Mouse (Mus musculus): ENCODE measurements around the gene Pou2f3.
A peak's percentile ranks its signal among the peaks of the same experiment; 100 is the strongest.

Pou2f3 gene

GRCm38 (mm10) chr9:43210190-43210682 is at the start of gene Pou2f3:
TSS of gene Pou2f3 (minus strand) at chr9:43210369.
- peak; percentile 74 for DNase-seq

- DNase-seq: peak; percentile 56
Measured at GRCm38 (mm10) chr9:43253271-43253681, 43.1 kb upstream of the Pou2f3 start.

GRCm38 (mm10) chr9:43252790-43253189 is 42.6 kb upstream of the Pou2f3 start:
- no peak for DNase-seq

- no peak for DNase-seq
Measured at GRCm38 (mm10) chr9:43251786-43252185, 41.6 kb upstream of the Pou2f3 start.

GRCm38 (mm10) chr9:43246738-43247180 is 36.6 kb upstream of the Pou2f3 start:
- DNase-seq: no peak

- DNase-seq: no peak
Measured at GRCm38 (mm10) chr9:43245801-43246570, 35.8 kb upstream of the Pou2f3 start.

GRCm38 (mm10) chr9:43242432-43242831 is 32.3 kb upstream of the Pou2f3 start:
- DNase-seq: no peak

- no peak for DNase-seq
Measured at GRCm38 (mm10) chr9:43241970-43242369, 31.8 kb upstream of the Pou2f3 start.

GRCm38 (mm10) chr9:43241291-43241690 is 31.1 kb upstream of the Pou2f3 start:
- no peak for DNase-seq

GRCm38 (mm10) chr9:43240594-43240900 is 30.4 kb upstream of the Pou2f3 start:
- DNase-seq: no peak

GRCm38 (mm10) chr9:43239712-43240593 is 29.8 kb upstream of the Pou2f3 start, which contains the start of gene Oaf:
TSS of gene Oaf (minus strand) at chr9:43239911.
- peak; percentile 95 for DNase-seq

GRCm38 (mm10) chr9:43238631-43239545 is 28.7 kb upstream of the Pou2f3 start:
- peak; percentile 41 for DNase-seq

- DNase-seq: no peak
Measured at GRCm38 (mm10) chr9:43238167-43238566, 28.0 kb upstream of the Pou2f3 start.

GRCm38 (mm10) chr9:43237111-43237775 is 27.1 kb upstream of the Pou2f3 start:
- no peak for DNase-seq

GRCm38 (mm10) chr9:43236576-43236975 is 26.4 kb upstream of the Pou2f3 start:
- no peak for DNase-seq

- DNase-seq: no peak
Measured at GRCm38 (mm10) chr9:43236106-43236505, 25.9 kb upstream of the Pou2f3 start.

- DNase-seq: peak; percentile 87
Measured at GRCm38 (mm10) chr9:43235336-43235735, 25.2 kb upstream of the Pou2f3 start.

GRCm38 (mm10) chr9:43234496-43234895 is 24.3 kb upstream of the Pou2f3 start:
- DNase-seq: no peak

GRCm38 (mm10) chr9:43233515-43233914 is 23.3 kb upstream of the Pou2f3 start:
- DNase-seq: no peak

- DNase-seq: no peak
Measured at GRCm38 (mm10) chr9:43233044-43233443, 22.9 kb upstream of the Pou2f3 start.

GRCm38 (mm10) chr9:43232286-43232685 is 22.1 kb upstream of the Pou2f3 start:
- no peak for DNase-seq

GRCm38 (mm10) chr9:43231805-43232204 is 21.6 kb upstream of the Pou2f3 start:
- no peak for DNase-seq

Measured in kidney, adult 11 months (tissue).